Mouse (Mus musculus) heart, embryonic 16.5 days (tissue): Measurements from ENCODE around the gene Gm21188. TPM values are rescaled to one million over a fixed set of nuclear protein-coding genes. Genes with fewer than 3 reads are reported as not detected.
"Not testable (repeated sequence)": the region's sequence is repeated elsewhere in the genome, so short reads cannot be mapped to it uniquely, and the experiment has no call there.

Experiments
- ATAC-seq: fragments of 200-750 bp; cut with Nextera tagmentation; replicated peaks from 2 replicates; pipeline ENCODE4 v1.8.0; 2017; ENCODE audit warnings: moderate number of reproducible peaks; ENCODE audit not compliant: insufficient read depth, low FRiP score; ENCODE audit errors: extremely low read depth
- H3K27ac ChIP-seq: fragments of 300-500 bp; sonication (generic); 2 replicates; pipeline ENCODE4 v1.5.1; 2014; ENCODE audit warnings: mild to moderate bottlenecking, low read length, control low read depth, moderate library complexity
- H3K27me3 ChIP-seq: fragments of 300-500 bp; sonication (generic); 2 replicates; pipeline ENCODE4 v1.6.1; 2014; ENCODE audit warnings: low read length, mixed read lengths; ENCODE audit not compliant: control insufficient read depth, insufficient read depth
- H3K36me3 ChIP-seq: fragments of 300-500 bp; sonication (generic); 2 replicates; pipeline ENCODE4 v1.6.1; 2014; ENCODE audit not compliant: control insufficient read depth, insufficient read depth
- H3K4me1 ChIP-seq: fragments of 300-500 bp; sonication (generic); 2 replicates; pipeline ENCODE4 v1.6.1; 2014; ENCODE audit warnings: low read length, mixed read lengths; ENCODE audit not compliant: control insufficient read depth, insufficient read depth
- H3K4me2 ChIP-seq: fragments of 300-500 bp; sonication (generic); 2 replicates; pipeline ENCODE4 v1.6.1; 2014; ENCODE audit warnings: low read depth, mild to moderate bottlenecking, control low read depth, low read length
- H3K4me3 ChIP-seq: fragments of 300-500 bp; sonication (generic); 2 replicates; pipeline ENCODE4 v1.5.1; 2014; ENCODE audit warnings: mild to moderate bottlenecking, control low read depth, low read length
- H3K9ac ChIP-seq: fragments of 300-500 bp; sonication (generic); 2 replicates; pipeline ENCODE4 v1.6.1; 2014; ENCODE audit warnings: low read length, control low read depth
- H3K9me3 ChIP-seq: fragments of 300-500 bp; sonication (generic); replicated peaks from 2 replicates; pipeline ENCODE4 v1.6.1; 2016; ENCODE audit warnings: low read length; ENCODE audit not compliant: control insufficient read depth
- WGBS: fragments of 180-500 bp; shearing (Covaris S2); extraction: QIAGEN DNeasy Blood & Tissue Kit; methylation state at CpG from one replicate; pipeline ENCODE4 v1.1.7; 2014; 5-methylcytosine and 5-hydroxymethylcytosine counted together
- polyA plus RNA-seq: library from polyadenylated mRNA; unstranded; fragments of >200 nt; fragmentation: Nextera tagmentation; extraction: Ambion mirVana; gene quantifications from 2 replicates; pipeline ENCODE4 v1.2.1, GENCODE M21; 2015

Gm21188 gene
- polyA plus RNA-seq, 1 experiment from 2014 or later = 0.14 TPM

DNA sequence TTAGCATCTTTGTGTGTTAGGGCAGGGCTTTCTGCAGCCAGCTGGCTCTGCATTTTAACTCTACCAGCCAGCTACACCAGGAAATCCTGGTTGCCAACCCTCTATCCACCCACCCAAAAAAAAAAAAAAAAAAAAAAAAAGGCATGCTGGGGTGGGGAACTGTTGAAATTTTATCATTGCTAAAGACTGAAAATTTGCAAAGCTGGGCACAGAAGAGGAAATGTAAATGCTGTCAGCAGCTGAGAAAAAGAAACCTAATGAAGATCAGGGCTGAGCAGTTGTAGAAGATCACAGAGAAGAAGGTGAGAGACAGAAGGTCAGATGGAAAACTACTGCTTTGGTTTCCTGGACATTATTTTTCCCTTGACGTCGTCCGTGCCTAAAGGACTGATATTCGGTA, 10.9 kb upstream of the Gm21188 start:
- WGBS = no CpG with 5 or more reads among the region's 4 CpGs
- H3K9me3 ChIP-seq = not testable (repeated sequence)

GRCm38 (mm10) chr13:120048608-120049007, 3.4 kb downstream of the Gm21188 start:
- not testable (repeated sequence) for H3K27me3 ChIP-seq, H3K4me2 ChIP-seq, H3K4me1 ChIP-seq, H3K4me3 ChIP-seq, H3K9me3 ChIP-seq, H3K27ac ChIP-seq, ATAC-seq, H3K9ac ChIP-seq, H3K36me3 ChIP-seq
- WGBS = no CpG with 5 or more reads among the region's 5 CpGs

More for the DNA sequence above, 10.9 kb upstream of the Gm21188 start:
- H3K9ac ChIP-seq, H3K27ac ChIP-seq, H3K4me1 ChIP-seq, ATAC-seq, H3K4me2 ChIP-seq, H3K4me3 ChIP-seq, H3K27me3 ChIP-seq, H3K36me3 ChIP-seq: not testable (repeated sequence)

DNA sequence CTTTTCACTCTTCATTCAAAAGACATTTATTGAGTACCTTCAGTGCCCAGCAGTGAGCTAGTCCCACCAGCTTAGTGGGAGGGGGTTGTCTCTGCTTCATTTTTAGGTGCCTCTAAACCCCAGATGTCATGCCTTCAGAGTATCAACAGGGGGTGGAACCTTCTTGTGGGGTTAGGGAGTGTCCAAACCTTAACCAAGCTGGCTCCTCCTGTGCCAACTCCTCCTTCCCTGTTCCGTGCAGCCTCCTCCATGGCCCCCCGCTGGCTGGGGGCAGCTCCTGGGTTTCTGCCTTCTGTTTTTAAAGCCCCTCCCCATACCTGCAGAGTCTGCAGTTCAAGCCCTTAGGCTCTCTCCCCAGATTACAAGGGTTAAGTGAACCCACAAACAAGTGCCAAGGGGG, 3.8 kb downstream of the Gm21188 start:
- not testable (repeated sequence) for H3K9me3 ChIP-seq, H3K36me3 ChIP-seq, H3K27ac ChIP-seq, H3K4me2 ChIP-seq, H3K4me3 ChIP-seq, H3K27me3 ChIP-seq, H3K4me1 ChIP-seq, ATAC-seq, H3K9ac ChIP-seq
- no CpG with 5 or more reads among the region's 2 CpGs for whole genome bisulfite sequencing

GRCm38 (mm10) chr13:120046422-120047209, 5.4 kb downstream of the Gm21188 start:
- H3K9me3 ChIP-seq, H3K4me2 ChIP-seq, H3K4me3 ChIP-seq, H3K27me3 ChIP-seq, H3K9ac ChIP-seq, H3K27ac ChIP-seq, ATAC-seq, H3K4me1 ChIP-seq, H3K36me3 ChIP-seq: not testable (repeated sequence)
- under 1% methylated on average over 16 of the region's 40 CpGs for WGBS

- not testable (repeated sequence) for H3K4me1 ChIP-seq, ATAC-seq, H3K36me3 ChIP-seq, H3K9me3 ChIP-seq, H3K4me3 ChIP-seq, H3K27ac ChIP-seq, H3K4me2 ChIP-seq, H3K9ac ChIP-seq
- WGBS = no CpG with 5 or more reads among the region's 1 CpGs
- H3K27me3 ChIP-seq = peaks cover 10% of the 10 kb centered on the region
These were observed 10.8 kb downstream of the Gm21188 start for GRCm38 (mm10) chr13:120041145-120041544.

DNA sequence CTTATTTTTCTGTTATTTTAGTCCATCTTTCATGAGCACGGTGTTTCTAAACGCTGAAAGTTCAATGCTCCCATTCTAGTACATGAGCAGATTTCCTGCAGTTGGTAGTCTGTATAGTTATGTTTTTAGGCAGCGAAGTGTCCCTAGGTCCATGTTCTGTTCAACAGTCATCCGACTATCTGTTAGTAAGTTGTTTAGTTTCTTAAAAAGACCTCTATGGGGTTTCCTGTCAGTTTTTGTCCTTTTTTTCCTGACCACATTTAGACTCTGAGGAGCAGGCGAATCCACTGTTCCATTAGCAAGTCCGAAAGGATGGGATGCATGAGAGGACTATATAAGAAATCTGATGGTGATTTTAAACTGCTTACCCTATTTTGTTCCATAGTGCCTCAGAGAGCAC, 14.1 kb downstream of the Gm21188 start:
- not testable (repeated sequence) for H3K9ac ChIP-seq, H3K4me3 ChIP-seq, H3K4me1 ChIP-seq, H3K27ac ChIP-seq, H3K4me2 ChIP-seq, ATAC-seq, H3K9me3 ChIP-seq, H3K36me3 ChIP-seq
- peaks cover 19% of the 10 kb centered on the region for H3K27me3 ChIP-seq
- WGBS = 6% methylated on average over 6 of the region's 6 CpGs

DNA sequence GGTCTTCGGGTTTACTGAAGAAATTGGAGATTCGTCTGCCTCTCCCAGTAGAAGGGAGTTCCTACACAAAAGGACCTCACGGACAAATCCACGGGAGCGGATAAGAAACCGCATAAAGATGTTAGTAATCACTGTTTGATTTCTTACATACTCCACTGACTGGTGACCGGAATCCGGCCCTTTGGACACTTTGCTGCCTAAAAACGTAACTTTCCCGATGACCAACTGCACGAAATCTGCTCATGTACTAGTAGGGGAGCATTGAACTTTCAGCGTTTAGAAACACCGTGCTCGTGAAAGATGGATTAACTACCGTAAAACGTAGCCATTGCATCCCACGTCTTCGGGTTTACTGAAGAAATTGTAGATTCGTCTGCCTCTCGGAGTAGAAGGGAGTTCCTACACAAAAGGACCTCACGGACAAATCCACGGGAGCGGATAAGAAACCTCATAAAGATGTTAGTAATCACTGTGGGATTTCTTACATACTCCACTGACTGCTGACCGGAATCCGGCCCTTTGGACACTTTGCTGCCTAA, 15.3 kb downstream of the Gm21188 start:
- not testable (repeated sequence) for H3K4me2 ChIP-seq, H3K36me3 ChIP-seq, H3K9me3 ChIP-seq, ATAC-seq, H3K4me1 ChIP-seq, H3K9ac ChIP-seq, H3K4me3 ChIP-seq, H3K27ac ChIP-seq
- peaks cover 19% of the 10 kb centered on the region for H3K27me3 ChIP-seq
- 3% methylated on average over 23 of the region's 25 CpGs for WGBS

GRCm38 (mm10) chr13:120035151-120035550, 16.8 kb downstream of the Gm21188 start:
- H3K9ac ChIP-seq, H3K27ac ChIP-seq, H3K4me3 ChIP-seq, H3K4me1 ChIP-seq, H3K4me2 ChIP-seq, H3K36me3 ChIP-seq, ATAC-seq, H3K9me3 ChIP-seq: not testable (repeated sequence)
- WGBS = 2% methylated on average over 10 of the region's 18 CpGs
- H3K27me3 ChIP-seq = peaks cover 19% of the 10 kb centered on the region

DNA sequence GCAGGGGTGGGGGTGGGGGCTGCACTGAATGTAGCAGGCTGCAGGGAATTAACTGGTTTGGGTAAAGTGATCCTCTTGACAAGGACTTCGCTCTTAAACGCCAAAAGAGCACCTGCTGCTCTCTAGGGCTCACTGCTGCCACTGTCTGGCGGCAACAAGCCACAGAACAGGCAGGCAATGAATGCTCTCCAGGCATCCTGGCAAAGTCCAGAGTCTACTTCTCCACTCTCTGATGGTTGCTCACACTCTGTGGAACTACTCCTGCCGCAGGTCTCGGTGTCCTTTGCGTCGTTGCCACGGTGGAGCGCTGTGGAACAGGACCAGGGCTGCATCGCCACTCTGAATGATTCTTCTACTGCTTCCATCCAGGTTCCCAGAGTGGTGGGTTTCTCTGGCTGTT, 17.4 kb downstream of the Gm21188 start:
- WGBS = 4% methylated on average over 3 of the region's 10 CpGs

More for the DNA sequence above, 17.4 kb downstream of the Gm21188 start:
- not testable (repeated sequence) for H3K9ac ChIP-seq, H3K4me3 ChIP-seq, ATAC-seq, H3K4me2 ChIP-seq, H3K4me1 ChIP-seq, H3K9me3 ChIP-seq, H3K36me3 ChIP-seq, H3K27ac ChIP-seq
- H3K27me3 ChIP-seq = peaks cover 19% of the 10 kb centered on the region
